Mouse (Mus musculus): ENCODE measurements at regions not wholly inside any gene's neighbourhood (a gene's known extent, or its start where the extent isn't known, plus 50 kb on each side); places are given as distances from the start of the nearest gene placed in this dataset.

DNA sequence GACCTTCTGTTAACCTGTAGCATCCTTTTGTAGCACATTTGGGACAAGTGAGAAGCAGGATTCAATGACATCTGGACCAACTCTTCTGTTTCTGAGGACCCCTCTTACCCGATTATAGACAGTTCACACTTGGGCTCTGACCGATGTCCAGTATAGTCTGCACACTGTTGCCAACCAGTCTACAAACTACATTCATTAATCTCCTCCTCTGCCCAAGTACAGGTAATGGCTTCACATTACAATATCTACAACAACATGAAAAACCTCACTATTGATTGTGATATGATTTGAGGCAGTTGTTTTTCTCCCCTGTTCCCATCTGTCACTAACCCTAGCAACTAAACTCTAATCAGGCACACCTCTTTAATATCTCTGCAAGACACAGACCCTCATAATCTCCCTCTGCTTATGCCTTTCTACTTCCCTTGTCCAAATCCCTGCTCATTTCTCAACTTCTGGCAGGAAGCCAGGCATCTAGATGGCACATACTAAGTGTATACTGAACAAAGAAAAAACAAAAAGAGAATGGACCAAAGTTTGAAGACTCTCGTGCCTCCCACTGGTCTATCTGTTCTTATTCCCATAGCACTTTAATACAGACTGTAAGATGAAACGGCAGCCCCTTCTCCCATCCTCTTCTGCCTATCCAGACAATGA, 331.8 kb downstream of the Sorl1 start:
- Histone ChIP-seq H3K27ac (ENCODE audit: insufficient read depth, low read depth, low read length) (no peak overlapping the region), H3K4me1 (ENCODE audit: control insufficient read depth, insufficient read depth, low read length) (no peaks in the 10 kb centered on the region), H3K4me3 (ENCODE audit: insufficient read depth, low read depth, low read length) (no peak overlapping the region)
- 53% methylated on average over 4 of the region's 4 CpGs for WGBS
- TF ChIP-seq POLR2A (IDR thresholded peaks at IDR 0.05; ENCODE audit: insufficient read depth, low read depth, low read length) (no peak), CTCF (IDR thresholded peaks at IDR 0.05; ENCODE audit: insufficient read depth, low read depth, low read length) (no peak)

DNA sequence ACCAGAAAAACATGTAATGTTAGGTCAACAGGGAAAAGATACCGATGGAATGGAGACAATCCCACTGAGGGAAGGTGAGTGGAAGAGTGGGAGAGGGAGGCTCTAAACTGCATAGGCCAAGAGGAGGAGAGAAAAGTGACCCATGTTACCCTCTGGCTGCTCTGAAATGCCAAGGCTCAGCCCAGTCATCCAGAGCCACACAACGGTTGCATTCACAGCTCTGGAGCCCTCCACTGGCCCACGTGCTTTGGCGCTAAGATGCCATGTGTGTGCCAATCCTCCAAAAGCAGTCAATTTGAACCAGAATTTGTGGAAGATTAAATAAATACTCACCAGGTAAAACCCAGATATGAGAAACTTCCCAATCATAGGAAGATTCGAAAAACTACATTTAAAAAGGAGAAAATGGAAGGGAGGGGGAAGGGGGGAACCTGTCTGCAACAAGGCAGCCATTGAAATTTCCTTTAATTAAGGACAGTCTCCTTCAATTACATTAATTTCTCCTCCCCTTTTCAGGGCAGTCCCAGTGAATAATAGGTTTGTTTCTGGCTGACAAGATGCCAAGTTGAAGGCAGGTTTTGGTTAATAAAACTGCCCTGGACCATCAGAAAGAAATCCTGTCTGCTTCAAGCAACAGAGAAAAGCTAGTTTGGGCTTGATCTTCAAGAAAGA, 332.5 kb downstream of the Sorl1 start:
- Histone ChIP-seq H3K4me1 (ENCODE audit: control insufficient read depth, insufficient read depth, low read length) (no peaks in the 10 kb centered on the region), H3K4me3 (ENCODE audit: insufficient read depth, low read depth, low read length) (no peak overlapping the region), H3K27ac (ENCODE audit: insufficient read depth, low read depth, low read length) (no peak overlapping the region)
- TF ChIP-seq POLR2A (IDR thresholded peaks at IDR 0.05; ENCODE audit: insufficient read depth, low read depth, low read length): no peak
- TF ChIP-seq CTCF (IDR thresholded peaks at IDR 0.05; ENCODE audit: insufficient read depth, low read depth, low read length): no peak
- 65% methylated on average over 5 of the region's 5 CpGs for WGBS

DNA sequence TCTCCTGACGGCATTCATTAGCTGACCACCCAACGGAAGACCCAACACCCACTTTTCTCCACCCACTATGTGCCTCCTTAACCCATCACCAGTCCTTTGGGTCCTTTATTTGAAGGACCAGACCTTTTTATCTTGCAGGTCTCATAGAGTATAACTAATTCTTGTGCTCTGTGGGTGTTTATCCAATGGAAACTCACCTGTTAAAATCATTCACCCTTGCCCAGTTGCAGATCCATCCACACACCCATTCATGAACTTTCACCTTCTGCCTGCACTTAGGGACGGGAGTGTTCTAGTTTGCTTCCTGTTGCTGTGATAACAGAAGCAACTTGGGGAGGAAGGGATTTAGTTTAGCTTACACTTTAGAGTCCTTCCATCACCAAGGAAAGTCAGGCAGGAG, 339.0 kb downstream of the Sorl1 start:
- H3K27ac ChIP-seq (ENCODE audit: insufficient read depth, low read depth, low read length): no peak overlapping the region
- WGBS: 89% methylated on average over 3 of the region's 3 CpGs
- no peak overlapping the region for H3K4me3 ChIP-seq (ENCODE audit: insufficient read depth, low read depth, low read length)
- TF ChIP-seq CTCF (IDR thresholded peaks at IDR 0.05; ENCODE audit: insufficient read depth, low read depth, low read length) (no peak), POLR2A (IDR thresholded peaks at IDR 0.05; ENCODE audit: insufficient read depth, low read depth, low read length) (no peak)
- H3K4me1 ChIP-seq (ENCODE audit: control insufficient read depth, insufficient read depth, low read length): no peaks in the 10 kb centered on the region

DNA sequence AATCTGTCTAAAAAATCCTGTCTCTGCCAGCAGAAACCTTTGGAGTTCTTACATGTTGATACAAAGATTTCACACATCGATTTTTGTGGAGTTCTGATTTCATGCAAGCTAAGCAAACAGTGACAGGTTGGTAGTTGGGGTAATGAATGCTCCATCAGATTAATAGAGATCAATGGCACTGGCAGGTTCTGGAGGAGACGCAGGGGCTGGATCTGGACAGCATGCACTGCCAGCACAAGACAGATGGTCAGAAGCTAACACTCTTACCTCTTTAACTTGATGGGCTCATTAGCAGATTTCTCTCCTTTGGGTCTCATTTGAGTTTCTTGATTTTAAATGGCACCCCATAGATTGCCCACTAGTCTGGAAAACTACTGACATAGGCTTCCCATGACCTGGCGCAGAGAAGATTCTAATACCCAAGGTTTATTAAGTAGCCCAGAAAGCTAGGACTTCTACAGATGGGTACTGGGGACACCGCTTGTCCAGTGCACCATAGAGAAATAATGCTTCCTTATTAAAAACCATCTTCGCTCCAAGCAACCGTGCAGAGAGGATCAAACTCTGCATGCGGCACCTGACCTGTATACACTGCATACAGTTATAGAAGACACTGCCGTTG, 351.7 kb downstream of the Sorl1 start:
- H3K27ac ChIP-seq (ENCODE audit: insufficient read depth, low read depth, low read length): no peak overlapping the region
- WGBS: 94% methylated on average over 8 of the region's 8 CpGs
- TF ChIP-seq POLR2A (IDR thresholded peaks at IDR 0.05; ENCODE audit: insufficient read depth, low read depth, low read length) (no peak), CTCF (IDR thresholded peaks at IDR 0.05; ENCODE audit: insufficient read depth, low read depth, low read length) (no peak)
- no peak overlapping the region for H3K4me3 ChIP-seq (ENCODE audit: insufficient read depth, low read depth, low read length)
- H3K4me1 ChIP-seq (ENCODE audit: control insufficient read depth, insufficient read depth, low read length): no peaks in the 10 kb centered on the region

DNA sequence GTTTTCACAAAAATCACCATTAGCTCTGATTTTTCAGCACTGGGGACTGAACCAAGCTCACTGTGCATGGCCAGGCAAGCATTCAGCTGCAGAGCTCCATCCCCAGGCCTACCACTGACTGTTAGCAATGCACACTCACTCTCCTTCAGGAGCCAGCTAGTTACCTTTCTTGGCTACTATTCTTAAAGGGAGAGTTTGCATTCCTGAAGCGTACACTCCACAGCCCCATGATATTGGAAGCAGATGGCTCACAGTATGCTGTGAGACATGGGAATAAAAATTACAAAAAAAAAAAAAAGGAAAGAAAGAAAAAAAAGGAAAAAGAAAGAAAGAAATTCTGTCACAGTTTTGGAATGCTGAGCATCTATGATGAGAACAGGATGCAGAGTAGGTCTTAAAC, 352.8 kb downstream of the Sorl1 start:
- no peak overlapping the region for H3K4me3 ChIP-seq (ENCODE audit: insufficient read depth, low read depth, low read length)
- no peak overlapping the region for H3K27ac ChIP-seq (ENCODE audit: insufficient read depth, low read depth, low read length)
- H3K4me1 ChIP-seq (ENCODE audit: control insufficient read depth, insufficient read depth, low read length): no peaks in the 10 kb centered on the region
- TF ChIP-seq POLR2A (IDR thresholded peaks at IDR 0.05; ENCODE audit: insufficient read depth, low read depth, low read length): no peak
- no peak for TF ChIP-seq CTCF (IDR thresholded peaks at IDR 0.05; ENCODE audit: insufficient read depth, low read depth, low read length)
- WGBS: 96% methylated on average over 1 of the region's 1 CpGs

DNA sequence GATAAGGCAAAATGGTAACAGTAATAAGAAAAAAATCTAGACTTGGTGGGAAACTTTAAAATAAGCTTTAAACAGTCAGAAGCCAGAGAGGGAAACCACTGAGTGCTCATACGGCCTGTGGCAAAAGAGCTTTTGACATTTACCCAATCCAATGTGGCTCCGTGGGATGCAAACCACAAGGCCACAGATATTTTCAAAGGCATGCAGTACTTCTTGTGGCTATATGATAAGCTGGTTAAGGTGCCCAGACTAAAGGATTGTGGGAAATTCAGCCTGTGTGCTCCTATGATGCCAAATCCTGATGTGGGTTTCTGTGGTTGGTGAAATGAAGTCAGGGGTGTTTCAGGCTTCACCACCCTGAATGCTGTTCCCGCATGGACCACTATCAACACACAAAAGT, 355.8 kb downstream of the Sorl1 start:
- H3K4me1 ChIP-seq (ENCODE audit: control insufficient read depth, insufficient read depth, low read length): no peaks in the 10 kb centered on the region
- H3K4me3 ChIP-seq (ENCODE audit: insufficient read depth, low read depth, low read length): no peak overlapping the region
- no peak overlapping the region for H3K27ac ChIP-seq (ENCODE audit: insufficient read depth, low read depth, low read length)
- TF ChIP-seq CTCF (IDR thresholded peaks at IDR 0.05; ENCODE audit: insufficient read depth, low read depth, low read length) (no peak), POLR2A (IDR thresholded peaks at IDR 0.05; ENCODE audit: insufficient read depth, low read depth, low read length) (no peak)
- 97% methylated on average over 3 of the region's 3 CpGs for WGBS

DNA sequence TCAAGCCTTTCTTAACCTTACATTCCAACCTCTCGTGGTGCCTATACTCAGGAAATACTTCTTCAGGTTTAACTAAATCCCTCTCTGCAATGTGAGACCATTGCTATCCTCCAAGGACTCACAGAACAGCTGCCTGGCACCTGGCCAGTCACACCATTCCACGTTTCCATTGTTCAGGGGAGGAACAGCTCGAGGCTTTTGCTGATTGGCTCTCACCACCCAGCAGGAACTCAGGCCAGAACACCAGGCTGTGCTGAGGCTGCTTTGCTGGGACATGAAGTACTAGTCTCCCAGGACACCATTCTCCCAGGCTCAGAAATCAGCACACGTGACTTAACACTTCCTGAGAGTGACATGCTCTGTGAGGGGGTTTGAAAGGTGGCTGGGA, 357.6 kb downstream of the Sorl1 start:
- Histone ChIP-seq H3K4me1 (ENCODE audit: control insufficient read depth, insufficient read depth, low read length) (no peaks in the 10 kb centered on the region), H3K4me3 (ENCODE audit: insufficient read depth, low read depth, low read length) (no peak overlapping the region), H3K27ac (ENCODE audit: insufficient read depth, low read depth, low read length) (no peak overlapping the region)
- TF ChIP-seq CTCF (IDR thresholded peaks at IDR 0.05; ENCODE audit: insufficient read depth, low read depth, low read length) (no peak), POLR2A (IDR thresholded peaks at IDR 0.05; ENCODE audit: insufficient read depth, low read depth, low read length) (no peak)
- 43% methylated on average over 4 of the region's 4 CpGs for WGBS

DNA sequence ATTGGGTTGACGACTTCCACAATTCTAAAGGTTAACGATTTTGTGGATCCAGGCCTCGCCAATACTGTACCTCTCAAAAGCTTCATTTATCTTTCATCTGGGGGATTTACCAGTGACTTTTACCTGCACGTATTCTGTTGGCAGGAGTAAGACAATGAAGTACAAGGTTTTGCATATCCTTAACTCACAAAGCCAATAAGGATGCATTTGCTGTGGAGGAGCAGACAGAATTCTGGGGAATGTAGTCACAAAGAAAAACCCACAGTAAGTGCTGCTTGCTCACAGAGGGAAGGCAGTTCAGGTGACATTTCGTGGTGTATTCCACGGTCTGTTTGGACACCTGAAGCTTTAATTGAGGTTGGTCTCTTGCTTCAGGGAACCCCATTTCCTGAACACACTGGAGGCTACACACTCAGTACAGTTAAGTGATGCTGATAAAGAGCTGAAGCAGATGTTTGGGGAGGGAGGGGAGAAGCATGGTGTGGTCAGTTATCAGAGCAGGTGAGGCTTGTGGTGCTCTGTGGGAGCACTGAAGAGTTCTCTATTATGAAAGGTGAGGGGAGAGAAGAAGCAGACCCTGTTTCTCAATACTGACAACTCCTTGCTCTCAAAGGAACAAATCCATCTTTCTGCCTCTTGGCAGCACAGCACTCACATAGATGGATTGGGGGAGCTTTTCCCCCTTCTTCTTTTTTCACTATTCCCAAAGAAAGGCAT, 358.1 kb downstream of the Sorl1 start:
- Histone ChIP-seq H3K4me3 (ENCODE audit: insufficient read depth, low read depth, low read length) (no peak overlapping the region), H3K27ac (ENCODE audit: insufficient read depth, low read depth, low read length) (no peak overlapping the region), H3K4me1 (ENCODE audit: control insufficient read depth, insufficient read depth, low read length) (no peaks in the 10 kb centered on the region)
- 95% methylated on average over 6 of the region's 6 CpGs for WGBS
- TF ChIP-seq CTCF (IDR thresholded peaks at IDR 0.05; ENCODE audit: insufficient read depth, low read depth, low read length) (no peak), POLR2A (IDR thresholded peaks at IDR 0.05; ENCODE audit: insufficient read depth, low read depth, low read length) (no peak)
